Mouse (Mus musculus) ES-Bruce4 (cell line): ENCODE data around the gene Rbms3.

Source experiments
- CTCF ChIP-seq: IDR thresholded peaks from one replicate; pipeline ENCODE4 v1.8.1; 2011; ENCODE audit warnings: low read depth, low read length
- POLR2A ChIP-seq: IDR thresholded peaks from one replicate; pipeline ENCODE4 v1.8.1; 2011; ENCODE audit warnings: low read length; ENCODE audit not compliant: insufficient read depth

DNA sequence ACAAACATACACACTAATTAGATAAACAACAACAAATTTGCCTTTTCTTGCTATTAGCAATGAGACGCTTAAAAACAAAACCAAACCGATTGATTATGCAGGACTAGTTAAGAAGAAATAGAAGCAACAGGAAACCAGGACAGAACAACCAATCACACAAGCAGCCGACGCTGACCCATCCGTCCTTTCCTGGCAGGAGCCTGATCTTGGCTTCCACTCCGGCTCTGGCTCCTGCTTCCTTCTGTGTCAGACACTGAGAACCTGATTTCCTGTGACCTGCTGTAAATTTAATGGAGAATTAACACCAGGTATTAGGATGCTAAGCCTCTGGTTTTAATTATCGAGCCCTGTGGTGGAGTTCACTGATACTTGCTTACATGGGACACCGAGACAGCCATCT, 706.6 kb downstream of the Rbms3 start:
- TF ChIP-seq CTCF: no peak
- no peak for TF ChIP-seq POLR2A
